Mouse (Mus musculus) kidney, postnatal 14 days (tissue): Measurements from ENCODE around the gene Kctd12.
A peak's percentile ranks its signal among the peaks of the same experiment; 100 is the strongest.

Experiments used
- DNase-seq: peaks from one replicate; pipeline ENCODE4 v3.0.0; 2022; ENCODE audit warnings: mixed read lengths

Gene Kctd12

DNA sequence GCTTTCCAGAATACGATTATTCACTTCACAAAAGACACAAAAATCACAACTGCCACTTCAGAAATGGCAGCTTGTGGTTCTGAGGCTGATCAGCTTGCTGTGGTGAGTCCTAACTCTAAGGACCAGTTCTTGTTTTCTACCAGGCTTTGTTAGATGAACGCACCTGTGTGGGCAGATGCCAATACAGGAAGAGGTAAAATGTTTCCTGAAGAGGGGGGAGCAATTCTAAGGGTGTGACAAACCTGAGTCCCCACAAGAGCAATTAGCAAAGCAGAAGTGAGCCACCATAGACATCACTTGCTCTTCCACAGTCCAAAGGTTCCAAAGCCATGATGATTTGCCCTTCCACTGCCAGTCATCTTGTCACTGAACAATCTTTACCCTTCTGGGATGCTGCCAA, 20.4 kb downstream of the Kctd12 start:
- no peak for DNase-seq

DNA sequence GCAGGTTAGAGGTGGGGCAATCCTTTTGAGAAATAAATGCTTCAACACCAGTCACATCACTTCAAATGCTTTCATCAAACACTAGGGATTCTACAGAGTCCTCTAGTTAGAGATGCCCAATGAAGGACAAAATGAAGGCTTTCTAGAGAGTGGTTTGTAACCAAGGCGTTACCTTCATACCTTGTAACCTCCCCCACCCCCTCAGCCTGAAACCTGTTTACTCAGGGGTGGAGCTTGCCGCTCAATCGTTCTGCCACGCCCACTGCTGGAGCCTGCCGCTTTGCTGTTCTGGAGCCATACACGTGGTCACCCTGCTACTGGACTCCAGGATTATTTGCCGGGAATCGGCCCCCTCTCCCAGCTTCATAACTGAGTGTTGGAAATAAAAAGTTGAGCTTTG, 28.9 kb downstream of the Kctd12 start:
- peak; percentile 24 for DNase-seq

DNA sequence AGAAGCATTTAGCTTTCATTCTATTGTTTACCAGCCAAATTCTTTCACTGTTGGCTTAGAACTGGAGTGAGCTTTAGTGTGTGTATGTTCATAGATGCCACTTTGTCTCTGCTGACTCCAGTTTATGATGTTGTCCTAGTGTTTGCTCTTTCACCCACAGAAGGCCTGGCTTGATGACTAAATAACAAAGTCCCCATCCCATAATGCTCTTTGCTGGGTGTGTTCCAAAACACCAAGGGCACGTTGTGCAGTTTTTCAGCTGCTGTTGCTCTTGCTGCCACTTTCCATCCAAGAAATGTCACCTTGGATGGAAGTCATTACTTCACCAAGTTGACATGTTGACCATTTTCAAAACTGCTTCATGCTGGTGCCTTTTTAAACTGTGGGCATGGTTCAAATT, 30.5 kb downstream of the Kctd12 start:
- DNase-seq = no peak

DNA sequence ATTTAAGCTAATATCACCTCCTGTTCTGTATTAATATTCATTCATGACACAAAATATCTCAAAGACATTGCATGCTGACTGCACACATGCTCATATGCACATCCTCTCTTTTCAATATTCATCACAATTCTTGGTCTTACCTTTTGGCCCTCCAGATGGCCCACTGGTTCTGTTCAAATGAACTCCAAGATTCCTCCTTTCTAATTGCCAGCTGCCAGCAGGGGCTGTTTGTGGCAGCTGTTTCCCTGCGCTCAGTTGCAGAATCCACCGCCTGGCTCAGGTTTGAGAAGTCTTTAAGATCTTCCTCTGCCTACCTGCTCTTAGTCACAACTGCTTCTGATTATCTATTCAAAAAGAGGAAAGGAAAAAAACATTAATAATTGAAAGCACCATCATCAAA, 34.6 kb downstream of the Kctd12 start:
- DNase-seq = no peak

DNA sequence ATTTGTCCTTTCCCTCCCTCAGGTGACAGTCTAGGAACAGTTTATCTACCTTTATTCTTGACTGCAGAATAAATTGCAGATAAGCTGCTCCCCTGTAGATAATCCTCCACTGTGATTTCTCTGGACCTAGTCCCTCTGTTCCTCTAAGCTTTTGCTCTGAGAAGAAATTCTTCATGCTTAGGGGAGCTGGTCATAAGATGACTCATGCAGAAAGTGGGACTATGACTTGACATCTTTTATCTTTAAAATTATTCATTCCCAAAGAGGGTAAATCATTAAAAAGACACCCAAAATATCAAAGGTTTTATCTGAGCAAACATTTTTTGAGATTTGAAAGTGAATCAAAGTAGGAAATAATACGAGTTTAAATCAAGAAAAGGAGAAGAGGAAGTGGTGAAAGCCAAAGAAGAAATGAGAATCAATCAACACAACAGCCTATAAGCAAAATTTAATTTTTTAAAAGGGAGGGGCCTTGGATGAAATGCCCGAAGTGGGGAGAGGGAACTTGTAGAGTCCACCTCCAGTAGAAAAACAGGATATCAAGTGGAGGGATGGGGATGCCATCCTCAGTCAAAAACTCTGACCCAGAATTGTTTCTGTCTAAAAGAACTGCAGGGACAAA, 40.1 kb downstream of the Kctd12 start:
- DNase-seq = no peak

DNA sequence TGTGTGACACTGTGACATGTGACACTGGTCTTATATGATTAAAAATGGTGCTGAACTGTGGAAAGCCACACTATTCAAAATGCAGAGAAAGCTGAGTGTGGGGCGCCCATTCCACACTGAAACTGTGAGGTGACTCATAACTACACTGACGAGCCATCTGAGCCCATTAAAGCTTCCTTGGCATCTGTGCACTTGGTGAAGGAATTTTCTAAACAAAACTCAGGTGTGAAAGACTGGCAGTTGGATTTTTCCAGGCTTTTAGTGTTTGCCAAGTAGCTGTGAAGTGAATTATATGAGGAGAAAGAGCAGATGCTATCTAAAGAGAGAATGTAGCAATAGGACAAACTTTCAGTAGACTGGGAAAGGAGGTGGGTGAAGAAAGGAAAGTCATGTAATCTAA, 47.6 kb downstream of the Kctd12 start:
- no peak for DNase-seq

DNA sequence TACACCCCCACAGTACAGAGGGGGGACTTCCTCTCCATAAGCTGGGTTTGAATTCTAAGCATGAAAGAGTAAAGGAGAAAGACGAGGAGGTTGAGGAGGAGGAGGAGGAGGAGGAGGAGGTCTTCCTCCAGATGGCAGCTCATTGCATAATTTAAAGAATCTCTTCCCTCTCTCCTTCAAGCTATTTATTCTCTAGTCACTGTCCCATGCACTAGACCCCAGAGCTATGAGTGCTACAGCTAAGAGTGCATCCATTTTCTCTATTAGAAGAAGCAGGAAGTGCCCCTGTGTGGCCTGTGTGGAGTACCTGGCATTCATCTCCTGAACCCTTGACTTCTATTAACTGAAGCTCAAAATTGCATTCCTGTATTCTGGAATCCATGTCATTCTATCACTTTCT, 51.5 kb downstream of the Kctd12 start:
- no peak for DNase-seq

DNA sequence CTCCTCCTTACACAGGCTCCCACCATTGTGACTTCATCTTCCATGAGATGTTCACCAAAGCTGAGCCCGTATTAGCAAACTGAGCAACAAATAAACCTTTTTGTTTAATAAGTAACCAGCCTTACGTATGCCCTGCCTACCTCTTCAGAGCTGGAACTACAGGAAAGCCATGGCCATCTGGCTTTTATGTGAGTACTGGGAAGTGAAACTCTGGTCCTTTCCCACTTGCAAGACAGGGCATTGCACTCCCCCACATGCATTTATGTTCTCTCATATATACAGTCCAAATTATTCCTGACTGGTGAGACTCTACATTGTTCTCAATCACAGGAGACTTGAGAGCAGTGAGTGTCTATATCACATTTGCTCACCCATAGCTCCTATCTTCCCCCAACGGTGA, 52.9 kb downstream of the Kctd12 start:
- DNase-seq = no peak

DNA sequence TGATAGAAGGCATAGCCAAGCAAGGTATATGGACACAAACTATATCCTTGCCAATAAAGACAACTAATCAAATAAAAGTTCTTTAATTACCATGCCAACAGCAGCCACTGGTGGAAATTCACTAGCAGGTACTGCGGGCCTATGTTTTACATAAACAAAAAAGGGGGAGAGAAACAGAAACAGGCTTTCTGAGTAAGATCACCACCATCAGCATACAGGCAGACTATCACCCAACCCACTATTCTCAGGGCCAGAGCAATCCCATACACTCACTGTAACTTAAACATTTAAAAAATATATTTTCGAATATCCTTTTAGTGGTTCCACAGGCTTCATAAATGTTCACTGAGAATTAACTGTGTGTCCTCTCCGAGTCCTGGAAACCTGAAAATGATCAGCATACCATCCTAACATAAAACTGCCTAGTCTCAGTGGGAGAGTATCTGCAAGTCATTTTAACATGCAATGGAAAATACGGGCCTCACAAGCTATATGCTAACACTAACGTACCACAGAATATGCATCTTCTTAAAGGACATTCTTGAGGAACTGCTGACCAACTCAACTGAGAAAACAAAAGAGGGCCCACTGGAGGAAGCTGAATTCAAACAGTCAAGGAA, 54.5 kb downstream of the Kctd12 start:
- no peak for DNase-seq
